Mouse (Mus musculus) urinary bladder, postnatal 14 days (tissue): Measurements from ENCODE around the gene Bcar3.

Experiments used
- DNase-seq: peaks from one replicate; pipeline ENCODE4 v3.0.0; 2021; ENCODE audit warnings: low spot score

The Bcar3 gene

DNA sequence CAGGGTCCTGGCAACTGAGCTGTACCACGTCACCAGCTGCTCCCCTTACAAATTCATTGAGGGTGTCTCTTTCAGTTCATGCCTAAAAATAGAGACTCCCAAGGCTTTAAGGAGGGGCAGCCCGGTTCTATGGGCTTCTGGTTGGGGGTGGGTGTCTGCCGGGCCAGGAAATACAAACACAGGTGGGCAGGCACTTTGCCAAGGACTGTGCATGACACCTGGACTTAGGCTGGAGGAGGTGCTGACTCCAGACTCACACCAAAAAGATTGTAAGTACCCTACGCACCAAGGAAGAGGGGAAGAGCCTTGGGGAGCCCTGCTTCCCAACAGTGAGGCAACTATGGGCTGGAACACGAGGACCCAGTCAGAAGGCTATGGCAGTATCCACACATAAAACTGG lies 44.1 kb downstream of the Bcar3 start:
- no peak for DNase-seq

DNA sequence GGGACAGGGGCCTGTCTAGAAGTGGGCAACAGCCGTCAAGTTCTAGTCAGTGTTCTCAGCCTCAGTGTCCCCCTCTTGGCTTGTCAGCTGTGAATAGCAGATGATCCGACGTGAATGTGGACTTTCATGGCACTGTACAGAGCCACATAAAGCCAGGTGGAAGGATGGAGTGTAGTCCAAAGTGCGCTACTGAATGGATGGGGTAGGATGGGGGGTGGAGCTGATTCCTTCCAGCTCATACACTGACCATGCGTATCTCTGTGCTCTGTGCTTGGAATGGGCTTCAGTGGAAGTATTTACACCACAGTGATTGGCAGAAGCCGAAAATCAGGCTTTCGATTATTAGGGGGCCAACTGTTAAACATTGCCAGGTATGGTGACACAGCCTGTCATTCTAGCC lies 45.0 kb downstream of the Bcar3 start:
- no peak for DNase-seq

DNA sequence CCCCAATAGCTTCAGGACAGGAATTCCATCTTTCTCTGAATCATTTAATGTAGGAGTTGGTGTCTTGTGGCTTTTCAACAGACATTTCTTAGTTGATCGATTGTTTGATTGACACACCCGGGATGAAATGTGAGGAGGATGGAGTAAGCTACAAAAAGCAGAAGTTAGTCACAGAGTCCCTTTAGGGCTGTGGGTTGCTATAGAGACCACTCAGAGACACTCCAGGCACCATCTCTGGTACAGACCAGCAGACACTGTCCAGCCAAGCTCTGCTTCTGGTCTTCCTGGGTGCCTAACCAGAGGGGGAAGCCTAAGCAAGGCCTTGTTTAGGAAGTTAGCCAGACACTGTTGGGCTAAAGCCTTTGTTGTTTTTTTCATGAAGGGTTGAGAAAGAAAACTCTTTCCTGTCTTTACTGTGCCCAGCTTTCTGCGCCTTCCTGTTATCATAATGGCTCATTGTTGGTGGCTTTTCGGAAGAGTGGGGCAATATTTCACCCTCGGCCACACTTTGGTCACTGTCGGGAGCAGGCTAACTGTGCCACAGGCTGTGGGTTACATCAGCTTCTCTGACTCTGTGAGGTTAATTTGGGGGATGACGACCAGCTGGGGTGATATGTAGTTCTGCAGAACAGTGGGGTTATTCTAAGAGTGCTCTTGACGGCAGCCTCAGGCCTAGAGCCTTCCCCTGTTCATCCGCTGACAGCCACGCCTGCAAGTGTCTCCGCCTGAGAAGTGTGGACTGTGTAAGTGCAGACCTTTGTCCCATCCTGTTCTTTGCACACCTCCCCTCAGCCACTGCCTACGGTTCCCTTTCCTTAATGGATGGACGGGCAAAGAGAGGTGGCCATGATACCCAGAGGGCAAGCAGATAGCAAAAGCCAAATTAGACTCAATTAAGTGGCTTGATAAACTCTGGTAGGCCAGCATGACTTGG lies 46.5 kb downstream of the Bcar3 start:
- DNase-seq: no peak

DNA sequence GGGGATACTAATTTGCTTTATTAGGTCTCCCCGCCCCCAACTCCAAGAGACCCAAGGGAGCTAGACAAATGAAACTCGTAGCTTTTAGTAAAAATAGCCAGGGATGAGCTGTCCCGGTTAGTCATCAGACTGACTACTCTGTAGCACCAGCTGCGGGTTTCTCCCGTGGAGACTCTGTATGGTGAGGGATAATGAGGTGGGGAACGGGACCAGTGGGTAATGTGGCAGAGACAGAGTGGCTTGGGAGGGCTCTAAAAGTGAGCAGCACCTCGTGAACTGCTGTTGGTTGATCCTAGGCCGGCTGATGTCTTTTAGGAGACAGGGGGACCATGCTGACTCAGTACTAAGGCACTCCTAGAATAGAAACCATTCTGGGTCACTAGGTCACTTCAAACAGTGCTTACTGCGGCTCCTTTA lies 49.5 kb downstream of the Bcar3 start:
- DNase-seq: no peak

DNA sequence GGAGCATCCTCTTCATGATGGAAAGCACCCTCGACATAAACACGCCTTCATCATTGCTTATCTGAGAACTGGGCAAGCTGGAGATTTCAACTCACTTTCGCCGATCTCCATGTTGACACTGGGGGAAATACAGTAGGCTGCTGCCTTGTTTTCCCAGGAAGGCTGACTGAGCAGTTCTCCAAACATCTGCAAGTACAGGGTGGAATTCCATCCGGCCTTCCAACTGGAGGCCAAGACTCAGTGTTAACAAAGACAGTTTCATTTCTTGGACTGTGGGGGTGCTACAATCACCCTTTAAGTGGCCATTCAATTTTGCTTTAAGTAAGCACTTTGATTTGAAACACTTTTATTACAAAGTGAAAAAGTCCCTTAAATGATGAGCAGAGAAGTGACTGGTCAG lies 50.4 kb downstream of the Bcar3 start:
- no peak for DNase-seq

DNA sequence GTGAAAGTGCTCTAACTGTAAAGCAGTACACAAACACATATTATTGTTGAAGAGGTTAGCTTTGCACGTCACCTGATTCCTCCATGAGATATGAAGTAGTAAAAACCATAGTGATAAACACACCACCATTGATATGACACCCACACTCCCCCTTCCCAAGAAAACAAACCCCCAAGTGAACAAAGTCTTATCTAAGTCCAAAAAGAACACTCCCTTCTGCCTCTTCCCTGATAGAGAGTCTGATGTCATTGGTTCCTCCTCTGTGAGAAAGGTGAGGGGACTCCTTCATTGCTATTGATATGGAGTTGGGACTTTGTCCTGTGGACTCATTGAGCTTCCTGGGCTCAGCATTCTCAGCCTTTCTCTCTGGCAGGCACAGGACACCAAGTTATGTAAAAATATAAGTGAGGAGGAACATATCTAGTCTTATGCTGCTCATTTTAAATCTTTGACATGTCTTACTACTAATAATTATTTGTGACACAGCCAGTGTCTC lies 52.1 kb downstream of the Bcar3 start:
- DNase-seq: no peak

DNA sequence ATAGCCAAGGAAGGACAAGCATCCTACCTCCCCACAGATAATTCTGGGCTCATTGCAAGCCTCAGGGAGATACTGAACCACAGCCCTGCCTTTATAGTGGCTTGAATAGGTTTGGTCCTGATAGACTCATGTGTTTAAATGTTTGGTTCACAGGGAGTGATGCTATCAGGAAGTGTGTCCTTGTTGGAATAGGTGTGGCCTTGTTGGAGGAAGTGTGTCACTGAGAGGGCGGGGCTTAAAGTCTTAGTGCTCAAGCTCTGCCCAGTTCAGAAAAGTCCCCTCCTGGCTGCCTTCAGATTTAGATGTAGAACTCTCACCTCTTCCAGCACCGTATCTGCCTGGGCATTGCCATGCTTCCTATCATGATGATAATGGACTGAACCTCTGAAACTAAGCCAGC lies 52.7 kb downstream of the Bcar3 start:
- no peak for DNase-seq

DNA sequence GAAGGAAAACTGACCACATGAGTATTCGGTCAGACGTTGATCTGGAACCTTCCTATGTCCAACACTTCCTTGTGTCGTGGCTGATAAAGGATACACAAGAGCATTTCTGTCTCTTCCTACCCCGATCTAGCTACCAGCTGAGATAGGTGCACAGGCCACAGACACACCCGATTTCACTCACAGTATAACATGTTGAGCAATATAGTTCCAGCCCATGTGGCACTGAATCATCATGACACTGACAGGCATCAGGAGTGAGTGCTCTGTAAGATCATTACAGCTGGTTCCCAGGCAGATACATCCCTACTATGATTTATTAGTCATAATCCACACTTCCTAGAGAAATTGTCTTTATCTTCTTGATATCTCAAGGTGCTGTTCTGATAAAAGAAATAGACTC lies 54.7 kb downstream of the Bcar3 start:
- no peak for DNase-seq

DNA sequence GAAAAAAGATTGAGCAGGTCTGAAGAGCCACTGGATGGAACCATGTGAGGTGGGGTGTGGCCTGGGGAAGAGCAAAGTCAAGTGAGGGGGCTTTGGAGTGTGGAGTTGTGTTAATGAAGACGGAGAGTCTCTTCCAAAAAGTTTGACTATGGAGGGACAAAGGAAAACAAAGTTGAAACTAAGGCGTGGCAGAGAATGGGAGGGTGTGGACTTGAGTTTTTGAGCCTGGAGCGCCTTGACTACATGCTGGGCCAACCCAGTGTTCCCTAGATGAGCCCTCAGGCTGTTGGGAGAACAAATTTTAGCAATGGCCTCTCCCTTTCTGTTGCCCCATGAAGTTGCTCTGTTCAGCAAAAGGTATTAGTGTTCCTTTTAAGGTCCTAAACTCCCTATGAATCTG lies 58.9 kb downstream of the Bcar3 start:
- no peak for DNase-seq

DNA sequence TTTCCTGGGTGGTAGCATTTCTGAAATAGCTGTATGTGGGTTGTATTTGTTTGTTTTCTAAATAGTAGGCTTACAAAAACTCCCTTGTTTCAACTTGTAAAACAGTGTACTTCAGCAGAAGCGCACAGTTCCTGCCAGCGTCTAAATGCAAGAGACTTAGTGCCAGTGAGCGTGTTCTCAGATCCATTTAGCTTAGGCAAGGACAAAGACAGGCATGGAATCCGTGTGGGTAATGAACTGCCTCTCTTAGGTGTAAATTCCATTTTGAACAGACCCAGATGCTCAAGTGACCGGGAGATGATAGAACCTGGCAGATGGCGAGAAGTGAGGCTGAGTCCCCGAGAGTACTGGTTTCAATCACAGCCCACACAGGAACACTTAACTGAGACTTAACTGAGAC lies 65.5 kb downstream of the Bcar3 start:
- no peak for DNase-seq

DNA sequence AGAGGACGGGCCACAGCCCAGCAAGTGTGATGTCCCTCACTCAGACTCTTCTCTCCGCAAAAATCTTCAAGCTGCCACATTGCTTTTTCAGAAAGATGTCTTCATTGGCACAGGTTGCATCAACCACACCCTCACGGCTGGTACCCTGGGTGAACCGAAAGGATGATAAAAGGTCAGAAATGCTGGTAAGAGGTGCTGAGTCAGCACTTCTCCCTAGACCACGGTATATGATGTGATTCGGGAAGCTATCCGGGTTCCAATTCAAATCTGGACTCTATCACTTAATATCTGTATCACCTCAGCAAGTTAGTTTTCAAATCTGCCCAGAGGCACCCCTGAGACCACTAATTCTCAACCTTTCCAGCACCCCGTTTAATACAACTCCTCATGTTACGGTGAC lies 66.0 kb downstream of the Bcar3 start:
- DNase-seq: no peak

DNA sequence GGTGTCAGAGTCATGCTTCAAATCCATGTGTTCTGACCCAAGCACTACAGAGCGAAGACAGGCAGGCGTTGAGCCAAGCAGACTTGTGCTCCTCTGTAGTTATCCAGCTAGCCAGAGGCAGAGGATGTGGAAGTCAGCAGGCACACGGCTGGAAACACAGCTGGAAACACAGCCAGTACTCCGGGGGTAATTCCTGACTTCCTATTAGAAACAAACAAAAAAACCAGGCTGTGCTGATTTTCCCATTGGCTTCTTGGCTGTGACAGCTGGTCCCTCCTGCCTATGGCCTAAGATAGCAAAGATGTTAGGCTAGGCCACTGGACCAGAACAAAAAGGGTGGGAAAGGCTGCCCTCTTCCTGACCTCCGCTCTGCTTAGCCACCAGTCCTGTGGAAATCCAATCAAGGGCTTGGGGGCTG lies 66.8 kb downstream of the Bcar3 start:
- no peak for DNase-seq

DNA sequence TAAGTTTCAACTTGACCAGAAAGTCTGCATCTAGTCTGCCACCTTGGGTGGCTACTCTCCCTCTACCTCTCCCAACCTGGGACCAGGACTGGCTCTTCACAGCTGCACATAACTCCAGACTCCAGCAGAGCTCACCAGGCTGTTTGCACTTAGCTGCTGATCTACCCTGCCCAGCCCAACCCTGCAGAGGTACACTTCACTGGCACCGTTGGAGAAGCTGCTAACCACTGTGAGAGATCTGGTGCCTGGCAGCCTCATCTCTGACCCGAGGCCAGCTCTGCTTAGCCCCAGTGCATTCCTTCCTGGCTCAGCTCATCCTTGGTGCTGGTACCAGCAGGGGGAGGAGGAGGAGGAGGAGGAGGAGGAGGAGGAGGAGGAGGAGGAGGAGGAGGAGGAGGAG lies 68.8 kb downstream of the Bcar3 start:
- peak; percentile 52 for DNase-seq

DNA sequence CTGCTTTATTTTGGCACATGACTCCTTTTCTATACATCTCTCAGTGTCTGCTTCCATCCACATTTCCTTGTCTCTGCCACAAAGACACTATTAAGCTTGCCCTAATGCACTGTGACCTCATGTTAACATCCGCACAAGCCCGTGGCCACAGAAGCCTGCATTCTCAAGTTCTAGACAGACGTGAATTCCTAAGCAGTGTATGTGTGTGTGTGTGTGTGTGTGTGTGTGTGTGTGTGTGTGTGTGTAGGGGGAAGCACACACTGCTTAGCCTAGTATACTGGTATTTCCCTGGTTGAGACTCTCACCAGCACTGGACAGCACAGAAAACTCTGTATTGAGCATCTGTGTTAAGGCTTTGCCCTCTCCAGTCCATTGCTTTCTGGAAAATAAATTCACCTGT lies 70.6 kb downstream of the Bcar3 start:
- DNase-seq: no peak

DNA sequence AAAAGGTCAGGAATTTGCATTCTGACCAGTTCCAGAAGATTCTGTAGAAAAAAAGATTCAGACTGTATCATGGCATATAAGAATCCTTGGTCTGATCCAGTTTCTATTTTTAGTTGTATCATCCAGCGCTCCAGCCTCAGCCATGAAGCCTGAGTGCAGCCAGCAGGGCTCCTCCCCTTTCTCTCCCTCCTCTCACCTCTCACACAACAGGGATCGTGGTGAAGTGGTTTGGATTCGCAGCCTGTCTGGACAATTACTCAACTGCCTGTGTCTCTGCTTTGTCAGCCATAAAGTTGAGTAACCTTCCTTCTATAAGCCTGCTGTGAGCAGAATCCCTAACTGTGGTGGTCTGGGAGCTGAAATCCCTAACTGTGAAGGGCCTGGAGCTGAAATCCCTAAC lies 71.4 kb downstream of the Bcar3 start:
- DNase-seq: peak; percentile 62

DNA sequence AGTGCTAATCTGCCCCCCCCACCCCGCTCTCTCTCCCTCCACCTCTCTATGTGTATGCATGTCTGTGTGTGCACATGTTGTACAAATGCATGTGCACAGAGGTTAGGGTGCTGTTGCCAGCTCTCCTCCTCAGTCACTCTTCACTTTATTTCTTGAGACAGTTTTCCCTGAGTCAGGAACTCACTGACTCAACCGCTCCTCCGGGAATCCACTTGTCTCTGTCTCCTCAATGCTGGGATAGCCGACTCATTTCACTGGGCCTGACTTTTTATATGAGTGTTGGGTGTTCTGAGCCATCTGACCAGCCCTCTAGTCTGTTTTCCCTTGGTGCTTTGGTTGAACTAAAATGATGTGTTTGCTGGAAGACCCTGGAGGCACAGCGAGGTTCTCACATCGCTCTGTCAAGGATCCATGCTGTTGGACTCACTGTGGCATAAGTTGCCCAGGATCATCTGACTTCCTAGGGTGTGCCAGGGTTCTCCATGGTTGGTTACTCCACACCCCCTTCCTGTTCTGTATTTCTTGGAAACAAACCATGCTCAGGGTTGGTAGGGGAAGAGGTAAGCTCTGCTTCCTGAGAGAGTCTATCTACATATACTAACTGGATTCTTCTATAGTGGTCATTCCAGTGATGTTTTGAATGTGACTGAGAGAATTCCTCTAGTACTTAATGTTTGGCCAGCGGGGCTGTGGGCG lies 77.9 kb downstream of the Bcar3 start:
- DNase-seq: no peak

DNA sequence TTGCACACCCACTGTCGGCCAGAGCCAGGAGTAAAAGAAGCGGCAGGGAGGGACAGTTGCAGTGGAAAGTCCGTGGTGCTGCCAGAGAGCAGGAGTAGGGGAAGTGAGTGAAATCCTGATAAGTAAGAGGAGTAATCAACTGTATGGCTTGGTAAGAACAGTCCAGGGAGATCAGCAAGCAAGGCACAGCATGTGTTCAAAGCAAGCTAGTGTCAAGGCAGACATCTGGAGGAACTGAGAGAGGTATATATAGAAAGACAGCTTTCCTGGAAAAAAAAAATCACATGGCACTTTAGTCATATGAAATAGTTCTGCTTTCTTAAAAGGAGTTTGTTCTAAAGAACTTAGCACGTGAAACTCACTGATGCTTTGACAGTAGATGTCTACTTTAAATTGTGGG lies 78.7 kb downstream of the Bcar3 start:
- no peak for DNase-seq

DNA sequence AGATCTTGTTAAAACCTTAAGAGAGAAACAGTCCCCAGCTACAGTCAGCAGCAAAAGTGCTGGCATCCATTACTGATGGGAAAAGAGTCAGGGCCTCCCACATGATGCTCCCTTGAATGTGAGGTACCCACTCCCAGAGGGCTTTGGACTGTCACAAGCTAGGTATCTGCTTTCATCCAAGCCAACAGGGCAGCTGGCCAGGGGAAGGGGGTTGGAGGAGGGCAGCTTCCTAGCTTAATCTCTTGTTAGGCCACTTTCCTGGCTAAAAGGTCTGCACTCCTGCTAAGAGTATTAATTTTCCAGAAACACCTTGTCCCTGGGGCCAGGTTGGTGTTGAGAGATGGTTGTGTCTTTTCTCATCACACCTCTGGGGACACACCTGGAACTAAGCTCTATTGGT lies 82.1 kb downstream of the Bcar3 start:
- no peak for DNase-seq

DNA sequence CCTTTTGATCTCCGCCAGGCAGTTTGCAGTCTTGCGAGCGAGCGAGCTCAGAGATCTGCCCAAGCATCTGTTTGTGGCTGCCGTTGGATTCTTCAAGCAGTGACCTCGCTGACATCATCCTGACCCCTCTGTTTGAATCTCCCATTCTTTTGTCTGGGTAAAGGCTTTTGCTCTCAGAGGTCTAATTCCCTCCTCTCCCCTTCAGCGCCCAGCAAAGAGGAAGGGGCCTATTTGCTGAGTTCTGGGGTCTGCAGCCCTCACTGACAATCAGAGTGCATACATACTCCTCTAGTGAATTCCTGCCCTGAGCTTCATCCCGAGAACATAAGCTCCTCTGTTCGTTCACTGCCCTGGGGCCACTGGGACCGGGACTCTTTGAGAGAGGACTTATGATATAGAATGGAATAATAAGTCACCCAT lies 82.5 kb downstream of the Bcar3 start:
- DNase-seq: no peak

DNA sequence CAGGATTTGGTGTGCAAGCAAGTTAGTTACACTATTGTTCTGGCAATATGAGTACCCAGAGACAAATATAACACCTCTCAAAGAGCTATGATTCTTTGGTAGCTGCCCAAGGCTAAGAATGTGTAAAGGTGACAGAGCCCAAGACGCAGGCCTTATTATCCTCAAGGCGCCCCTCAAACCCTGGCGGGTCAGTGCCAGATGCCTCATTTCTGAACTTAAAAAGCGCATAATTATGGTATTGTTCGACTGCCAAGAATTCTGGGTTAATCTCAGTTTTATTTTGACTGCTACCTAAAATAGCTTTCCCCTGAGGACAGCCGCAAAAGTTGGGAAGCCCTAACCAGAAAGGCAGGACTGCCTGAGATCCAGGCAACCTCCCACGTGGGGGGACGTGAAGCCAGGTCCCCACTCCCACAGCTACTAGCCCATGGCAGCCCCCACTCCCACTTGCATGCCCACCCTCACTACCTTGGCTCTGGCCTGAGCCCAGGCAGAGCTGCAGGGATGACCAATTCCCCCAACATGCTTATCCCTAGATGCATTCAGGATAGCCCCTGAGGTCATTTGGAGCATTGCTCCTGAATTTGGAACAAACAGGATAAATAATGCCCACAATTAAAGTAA lies 83.0 kb downstream of the Bcar3 start:
- no peak for DNase-seq

DNA sequence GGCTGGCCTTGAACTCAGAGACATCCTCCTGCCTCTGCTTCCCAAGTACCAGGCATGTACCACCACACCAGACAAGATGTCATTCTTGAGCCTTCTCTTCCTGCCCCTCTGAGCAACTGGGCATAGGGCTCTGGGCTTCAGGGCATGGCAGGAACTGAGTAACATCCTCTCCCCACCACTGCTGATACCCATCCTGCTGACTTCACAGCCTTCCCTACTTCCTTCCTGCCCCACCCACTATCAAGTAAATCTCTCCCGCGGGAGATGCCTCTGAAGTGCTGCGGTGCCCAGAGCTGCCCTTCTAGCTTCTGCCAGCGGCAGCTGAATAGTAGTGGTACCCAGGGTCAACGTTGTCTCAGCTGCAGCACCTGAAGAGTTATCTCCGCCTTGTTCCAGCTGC lies 84.7 kb downstream of the Bcar3 start:
- DNase-seq: no peak

DNA sequence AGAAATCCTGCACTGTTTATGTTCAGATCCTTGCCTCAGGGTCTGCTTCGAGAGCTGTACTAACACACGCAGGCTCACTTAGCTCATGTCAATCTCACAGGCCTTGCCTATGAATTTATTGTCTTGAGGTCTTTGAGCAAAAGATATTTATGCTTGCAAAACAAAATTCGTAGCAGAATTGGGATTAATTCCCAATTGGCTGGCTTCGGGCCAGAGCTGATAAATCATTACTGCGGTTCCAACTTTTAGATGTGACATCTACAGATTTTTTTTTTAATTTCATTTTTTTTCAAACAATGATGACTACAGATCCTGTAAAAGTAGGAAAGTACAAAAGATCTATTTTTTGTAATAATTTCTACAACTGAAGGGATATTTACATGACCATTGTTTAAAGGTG lies 86.8 kb downstream of the Bcar3 start:
- no peak for DNase-seq

DNA sequence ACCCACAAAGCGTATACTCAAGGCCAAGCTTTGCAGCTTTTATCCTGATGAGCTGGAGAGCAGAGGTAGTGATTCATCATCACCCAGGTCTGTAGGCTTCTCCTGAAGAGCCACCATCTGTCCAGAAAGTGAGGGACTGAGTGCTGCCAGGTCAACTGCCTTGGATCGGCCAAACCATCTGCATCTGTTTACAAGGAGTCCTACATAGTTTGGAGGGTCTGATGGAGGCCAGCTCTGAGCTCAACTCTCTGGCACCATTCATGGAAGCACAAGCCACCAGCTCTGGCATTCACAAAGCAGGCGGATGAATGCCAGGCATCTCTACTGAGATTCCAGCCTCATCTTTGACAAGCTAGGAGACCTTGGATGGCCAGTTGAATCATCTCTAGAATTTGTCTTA lies 87.7 kb downstream of the Bcar3 start:
- no peak for DNase-seq
